Mouse (Mus musculus): ENCODE measurements around the gene Agbl5. TPM values are rescaled to one million over a fixed set of nuclear protein-coding genes. Genes with fewer than 3 reads are reported as not detected.

The Agbl5 gene
- polyA plus RNA-seq, 1 experiment from 2014 or later: 18.9 TPM

GRCm38 (mm10) chr5:30864322-30864721 lies 24.2 kb upstream of the Agbl5 start:
- Histone ChIP-seq H3K36me3 (ENCODE audit: control insufficient read depth, insufficient read depth, low read length) (peaks cover 24% of the 10 kb centered on the region), H3K4me3 (ENCODE audit: low read depth, low read length) (no peak overlapping the region), H3K9me3 (replicated peaks; ENCODE audit: control insufficient read depth, low read length) (no peaks in the 10 kb centered on the region), H3K27me3 (replicated peaks; ENCODE audit: control insufficient read depth, insufficient read depth, low read length) (no peaks in the 10 kb centered on the region), H3K27ac (ENCODE audit: low read depth, low read length) (no peak overlapping the region), H3K4me1 (ENCODE audit: control insufficient read depth, insufficient read depth, low read length) (0 out of 2 replicates have a peak, but pooled peaks cover 3% of the 10 kb centered on the region), H3K9ac (ENCODE audit: low read length) (no peak overlapping the region), H3K4me2 (ENCODE audit: low read length) (no peak overlapping the region)
- 55% methylated on average over 15 of the region's 15 CpGs for WGBS
- no peak for ATAC-seq
- no peak for DNase-seq (ENCODE audit: low spot score)

GRCm38 (mm10) chr5:30866871-30867270 lies 21.6 kb upstream of the Agbl5 start:
- H3K27ac ChIP-seq (ENCODE audit: low read depth, low read length): no peak overlapping the region
- H3K27me3 ChIP-seq (replicated peaks; ENCODE audit: control insufficient read depth, insufficient read depth, low read length): no peaks in the 10 kb centered on the region
- no peak overlapping the region for H3K9ac ChIP-seq (ENCODE audit: low read length)
- ATAC-seq (no peak), DNase-seq (ENCODE audit: low spot score) (no peak)
- WGBS: 93% methylated on average over 3 of the region's 3 CpGs
- H3K36me3 ChIP-seq (ENCODE audit: control insufficient read depth, insufficient read depth, low read length): peaks cover 33% of the 10 kb centered on the region
- H3K4me3 ChIP-seq (ENCODE audit: low read depth, low read length): no peak overlapping the region
- no peak overlapping the region for H3K4me2 ChIP-seq (ENCODE audit: low read length)
- H3K9me3 ChIP-seq (replicated peaks; ENCODE audit: control insufficient read depth, low read length): no peaks in the 10 kb centered on the region
- H3K4me1 ChIP-seq (ENCODE audit: control insufficient read depth, insufficient read depth, low read length): peaks cover 11% of the 10 kb centered on the region; the same call in 1 of the 2 replicates

GRCm38 (mm10) chr5:30867712-30868111 lies 20.8 kb upstream of the Agbl5 start, which contains the start of gene Tmem214:
Gene Tmem214 (plus strand): TSS chr5:30868012.
- 95% methylated on average over 3 of the region's 3 CpGs for WGBS
- Histone ChIP-seq H3K4me2 (ENCODE audit: low read length) (peak within 1 kb of the TSS; percentile 92; the same call in 1 of the 2 replicates), H3K4me1 (ENCODE audit: control insufficient read depth, insufficient read depth, low read length) (peaks cover 11% of the 10 kb centered on the region; the same call in 1 of the 2 replicates), H3K27me3 (replicated peaks; ENCODE audit: control insufficient read depth, insufficient read depth, low read length) (no peaks in the 10 kb centered on the region), H3K9me3 (replicated peaks; ENCODE audit: control insufficient read depth, low read length) (no peaks in the 10 kb centered on the region), H3K9ac (ENCODE audit: low read length) (no peak within 1 kb of the TSS; the same call in 1 of the 2 replicates), H3K27ac (ENCODE audit: low read depth, low read length) (no peak within 1 kb of the TSS), H3K36me3 (ENCODE audit: control insufficient read depth, insufficient read depth, low read length) (peaks cover 41% of the 10 kb centered on the region), H3K4me3 (ENCODE audit: low read depth, low read length) (no peak within 1 kb of the TSS)
- no peak for ATAC-seq
- DNase-seq (ENCODE audit: low spot score): no peak

- H3K27ac ChIP-seq (ENCODE audit: low read depth, low read length): no peak overlapping the region
- WGBS: 22% methylated on average over 9 of the region's 9 CpGs
Observed at GRCm38 (mm10) chr5:30868981-30869380, 19.5 kb upstream of the Agbl5 start.

GRCm38 (mm10) chr5:30869405-30870130 lies 18.9 kb upstream of the Agbl5 start:
- Histone ChIP-seq H3K27ac (ENCODE audit: low read depth, low read length) (0 out of 2 replicates have a peak overlapping the region, but pooled peaks have one; percentile 27), H3K4me1 (ENCODE audit: control insufficient read depth, insufficient read depth, low read length) (peaks cover 11% of the 10 kb centered on the region; the same call in 1 of the 2 replicates), H3K4me2 (ENCODE audit: low read length) (peak overlapping the region; percentile 92), H3K36me3 (ENCODE audit: control insufficient read depth, insufficient read depth, low read length) (peaks cover 56% of the 10 kb centered on the region), H3K27me3 (replicated peaks; ENCODE audit: control insufficient read depth, insufficient read depth, low read length) (no peaks in the 10 kb centered on the region), H3K4me3 (ENCODE audit: low read depth, low read length) (peak overlapping the region; percentile 84), H3K9ac (ENCODE audit: low read length) (peak overlapping the region; percentile 91), H3K9me3 (replicated peaks; ENCODE audit: control insufficient read depth, low read length) (no peaks in the 10 kb centered on the region)
- WGBS: under 1% methylated on average over 63 of the region's 63 CpGs
- DNase-seq (ENCODE audit: low spot score): peak; percentile 87
- ATAC-seq: peak; percentile 96

More at GRCm38 (mm10) chr5:30868981-30869380, 19.5 kb upstream of the Agbl5 start:
- ATAC-seq: peak; percentile 38
- DNase-seq (ENCODE audit: low spot score): no peak
- no peaks in the 10 kb centered on the region for H3K27me3 ChIP-seq (replicated peaks; ENCODE audit: control insufficient read depth, insufficient read depth, low read length)
- no peaks in the 10 kb centered on the region for H3K9me3 ChIP-seq (replicated peaks; ENCODE audit: control insufficient read depth, low read length)
- peaks cover 11% of the 10 kb centered on the region; the same call in 1 of the 2 replicates for H3K4me1 ChIP-seq (ENCODE audit: control insufficient read depth, insufficient read depth, low read length)
- peak overlapping the region; percentile 91 for H3K9ac ChIP-seq (ENCODE audit: low read length)
- H3K36me3 ChIP-seq (ENCODE audit: control insufficient read depth, insufficient read depth, low read length): peaks cover 51% of the 10 kb centered on the region
- H3K4me2 ChIP-seq (ENCODE audit: low read length): peak overlapping the region; percentile 92
- H3K4me3 ChIP-seq (ENCODE audit: low read depth, low read length): peak overlapping the region; percentile 84

GRCm38 (mm10) chr5:30870131-30870406 lies 18.4 kb upstream of the Agbl5 start:
- no peak for DNase-seq (ENCODE audit: low spot score)
- H3K27ac ChIP-seq (ENCODE audit: low read depth, low read length): no peak overlapping the region
- peak overlapping the region; percentile 92 for H3K4me2 ChIP-seq (ENCODE audit: low read length)
- peaks cover 11% of the 10 kb centered on the region; the same call in 1 of the 2 replicates for H3K4me1 ChIP-seq (ENCODE audit: control insufficient read depth, insufficient read depth, low read length)
- peaks cover 56% of the 10 kb centered on the region for H3K36me3 ChIP-seq (ENCODE audit: control insufficient read depth, insufficient read depth, low read length)
- 19% methylated on average over 2 of the region's 2 CpGs for WGBS
- no peaks in the 10 kb centered on the region for H3K27me3 ChIP-seq (replicated peaks; ENCODE audit: control insufficient read depth, insufficient read depth, low read length)
- peak overlapping the region; percentile 84 for H3K4me3 ChIP-seq (ENCODE audit: low read depth, low read length)
- H3K9ac ChIP-seq (ENCODE audit: low read length): peak overlapping the region; percentile 91
- ATAC-seq: no peak
- H3K9me3 ChIP-seq (replicated peaks; ENCODE audit: control insufficient read depth, low read length): no peaks in the 10 kb centered on the region

GRCm38 (mm10) chr5:30872574-30872973 lies 15.9 kb upstream of the Agbl5 start:
- H3K9me3 ChIP-seq (replicated peaks; ENCODE audit: control insufficient read depth, low read length): no peaks in the 10 kb centered on the region
- H3K4me1 ChIP-seq (ENCODE audit: control insufficient read depth, insufficient read depth, low read length): peaks cover 11% of the 10 kb centered on the region; the same call in 1 of the 2 replicates
- H3K4me2 ChIP-seq (ENCODE audit: low read length): no peak overlapping the region
- H3K4me3 ChIP-seq (ENCODE audit: low read depth, low read length): no peak overlapping the region
- H3K36me3 ChIP-seq (ENCODE audit: control insufficient read depth, insufficient read depth, low read length): peaks cover 65% of the 10 kb centered on the region
- 93% methylated on average over 9 of the region's 9 CpGs for WGBS
- no peak for ATAC-seq
- DNase-seq (ENCODE audit: low spot score): no peak
- no peak overlapping the region for H3K27ac ChIP-seq (ENCODE audit: low read depth, low read length)
- H3K27me3 ChIP-seq (replicated peaks; ENCODE audit: control insufficient read depth, insufficient read depth, low read length): no peaks in the 10 kb centered on the region
- H3K9ac ChIP-seq (ENCODE audit: low read length): no peak overlapping the region

- Histone ChIP-seq H3K36me3 (ENCODE audit: control insufficient read depth, insufficient read depth, low read length) (peaks cover 66% of the 10 kb centered on the region), H3K9ac (ENCODE audit: low read length) (no peak overlapping the region), H3K27ac (ENCODE audit: low read depth, low read length) (no peak overlapping the region), H3K27me3 (replicated peaks; ENCODE audit: control insufficient read depth, insufficient read depth, low read length) (no peaks in the 10 kb centered on the region), H3K4me1 (ENCODE audit: control insufficient read depth, insufficient read depth, low read length) (peaks cover 8% of the 10 kb centered on the region; the same call in 1 of the 2 replicates), H3K4me3 (ENCODE audit: low read depth, low read length) (no peak overlapping the region), H3K9me3 (replicated peaks; ENCODE audit: control insufficient read depth, low read length) (no peaks in the 10 kb centered on the region), H3K4me2 (ENCODE audit: low read length) (no peak overlapping the region)
- no peak for DNase-seq (ENCODE audit: low spot score)
- ATAC-seq: no peak
- WGBS: 98% methylated on average over 7 of the region's 7 CpGs
Observed at GRCm38 (mm10) chr5:30874365-30874764, 14.1 kb upstream of the Agbl5 start.

- ATAC-seq (peak; percentile 62; the same call in 1 of the 2 replicates), DNase-seq (ENCODE audit: low spot score) (peak; percentile 76)
- Histone ChIP-seq H3K36me3 (ENCODE audit: control insufficient read depth, insufficient read depth, low read length) (peaks cover 41% of the 10 kb centered on the region), H3K4me3 (ENCODE audit: low read depth, low read length) (no peak overlapping the region), H3K9ac (ENCODE audit: low read length) (no peak overlapping the region), H3K4me2 (ENCODE audit: low read length) (no peak overlapping the region), H3K27me3 (replicated peaks; ENCODE audit: control insufficient read depth, insufficient read depth, low read length) (no peaks in the 10 kb centered on the region), H3K4me1 (ENCODE audit: control insufficient read depth, insufficient read depth, low read length) (no peaks in the 10 kb centered on the region; the same call in 1 of the 2 replicates), H3K27ac (ENCODE audit: low read depth, low read length) (no peak overlapping the region; the same call in 1 of the 2 replicates), H3K9me3 (replicated peaks; ENCODE audit: control insufficient read depth, low read length) (no peaks in the 10 kb centered on the region)
- 57% methylated on average over 6 of the region's 6 CpGs for WGBS
Observed at GRCm38 (mm10) chr5:30878616-30879015, 9.9 kb upstream of the Agbl5 start.
